15 mouse cellular contexts compared by ENCODE assay signal in genomic region chr10:90507561-90507960, GRCm38 (mm10).
"Had no signal": no experiment of that assay in that cellular context is flagged by ENCODE, and none has a peak within 500 bp of the region (broad histone marks: within the 10 kb centered on the region; RNA-seq: fewer than 3 reads in every experiment).

No protein-coding gene starts in this region.

- H3K9me3 ChIP-seq: limb, embryonic 13.5 days had no signal

- H3K27me3 ChIP-seq: limb, embryonic 13.5 days; midbrain, embryonic 12.5 days had no signal

- ATAC-seq: lung, postnatal 0 days had no signal

- DNase-seq: kidney, adult 11 months; kidney, postnatal 10 days; kidney, postnatal 4 days; left cerebral cortex, postnatal 4 days; lung, adult 18-20 months; retina, postnatal 1 day; right cerebral cortex, postnatal 4 days; spleen, adult 18-20 months; thymus, postnatal 4 days had no signal

- H3K27ac ChIP-seq: layer of hippocampus, adult 2 months; limb, embryonic 13.5 days; liver, embryonic 14.5 days; midbrain, embryonic 12.5 days had no signal

- H3K4me2 ChIP-seq: limb, embryonic 13.5 days; midbrain, embryonic 12.5 days had no signal

- H3K36me3 ChIP-seq: limb, embryonic 13.5 days; midbrain, embryonic 12.5 days had no signal

- H3K4me1 ChIP-seq: limb, embryonic 13.5 days; midbrain, embryonic 12.5 days had no signal

- H3K4me3 ChIP-seq: layer of hippocampus, adult 2 months; limb, embryonic 13.5 days; midbrain, embryonic 12.5 days; myocyte had no signal

- H3K9ac ChIP-seq: limb, embryonic 13.5 days; liver, embryonic 14.5 days; midbrain, embryonic 12.5 days had no signal
